In genomic region chr6:108805871-108806270, GRCm38 (mm10) we compare ENCODE assay signal across 28 mouse cellular contexts. TPM values are rescaled to one million over a fixed set of nuclear protein-coding genes. Genes with fewer than 3 reads are reported as not detected.
DNase-seq lines count a peak whose midpoint lies in the region; ATAC-seq and TF ChIP-seq lines count a peak whose summit lies in the region.
"Had no signal": no experiment of that assay in that cellular context is flagged by ENCODE, and none has a peak within 500 bp of the region (broad histone marks: within the 10 kb centered on the region; RNA-seq: fewer than 3 reads in every experiment).

No protein-coding gene starts in this region.

- H3K27ac ChIP-seq in forebrain, embryonic 15.5 days (replicated peaks) = peak overlapping the region; percentile 44
- H3K27ac ChIP-seq in forebrain, embryonic 11.5 days (ENCODE audit: low read depth, low read length) = no peak overlapping the region
- peak overlapping the region; percentile 30; the same call in 1 of the 2 replicates for H3K27ac ChIP-seq in kidney, embryonic 14.5 days (ENCODE audit: low read depth, low read length)
- H3K27ac ChIP-seq in kidney, adult 2 months (ENCODE audit: insufficient read depth, low read depth, low read length) = no peak overlapping the region
- H3K27ac ChIP-seq in liver, embryonic 16.5 days (ENCODE audit: low read length) = no peak overlapping the region
- 0 out of 2 replicates have a peak overlapping the region, but pooled peaks have one; percentile 29 for H3K27ac ChIP-seq in forebrain, postnatal 0 days (ENCODE audit: low read depth, low read length)
- H3K27ac ChIP-seq: embryonic facial prominence, embryonic 10.5 days; embryonic facial prominence, embryonic 15.5 days; heart, embryonic 13.5 days; hindbrain, embryonic 10.5 days; hindbrain, postnatal 0 days; layer of hippocampus, adult 2 months; left cerebral cortex, adult 2 months; limb, embryonic 12.5 days; liver, embryonic 14.5 days; lung, embryonic 15.5 days had no signal

- no peak for DNase-seq in forebrain, embryonic 11.5 days (ENCODE audit: low spot score)
- no peak for DNase-seq in kidney, adult 2 months
- DNase-seq in liver = no peak
- DNase-seq in forebrain, postnatal 0 days = no peak
- DNase-seq: adrenal gland, postnatal 10 days; cerebellum, adult 8-10 months; gastrocnemius, postnatal 25 days; heart, adult 18-20 months; heart, postnatal 10 days; retina, postnatal 1 day; right cerebral cortex, postnatal 14 days had no signal

- no peak for TF ChIP-seq CTCF in kidney, adult 2 months (conservative IDR thresholded peaks at IDR 0.05; ENCODE audit: insufficient read depth, insufficient read length, low read depth, low read length)
- TF ChIP-seq CTCF in forebrain, postnatal 0 days (IDR thresholded peaks at IDR 0.05; ENCODE audit: low read depth) = no peak

- TF ChIP-seq POLR2A in kidney, adult 2 months (IDR thresholded peaks at IDR 0.05; ENCODE audit: low read depth, low read length) = no peak

- 81% methylated on average over 7 of the region's 7 CpGs for WGBS in forebrain, embryonic 15.5 days
- 90% methylated on average over 7 of the region's 7 CpGs for WGBS in forebrain, embryonic 11.5 days
- WGBS in kidney, embryonic 14.5 days = 57% methylated on average over 7 of the region's 7 CpGs
- 38% methylated on average over 7 of the region's 7 CpGs for WGBS in kidney, adult 2 months
- WGBS in liver, embryonic 16.5 days (ENCODE audit: insufficient replicate concordance) = 66% methylated on average over 7 of the region's 7 CpGs
- WGBS in forebrain, postnatal 0 days = 81% methylated on average over 7 of the region's 7 CpGs

- ATAC-seq in forebrain, embryonic 15.5 days (replicated peaks) = no peak
- ATAC-seq in forebrain, embryonic 11.5 days (replicated peaks; ENCODE audit: low FRiP score) = no peak
- ATAC-seq in kidney, embryonic 14.5 days (ENCODE audit: low FRiP score, low TSS enrichment) = 0 out of 2 replicates have a peak, but pooled peaks have one; percentile 43
- peak; percentile 19; the same call in 1 of the 2 replicates for ATAC-seq in liver, embryonic 16.5 days (ENCODE audit: low read depth)
- no peak for ATAC-seq in forebrain, postnatal 0 days
- ATAC-seq: intestine, embryonic 16.5 days; midbrain, embryonic 16.5 days; Patski had no signal

- H3K36me3 ChIP-seq in forebrain, embryonic 15.5 days = no peaks in the 10 kb centered on the region
- H3K36me3 ChIP-seq in forebrain, embryonic 11.5 days (ENCODE audit: control insufficient read depth, insufficient read depth, low read length) = no peaks in the 10 kb centered on the region
- H3K36me3 ChIP-seq in kidney, embryonic 14.5 days (ENCODE audit: control insufficient read depth, insufficient read depth, low read length) = no peaks in the 10 kb centered on the region
- H3K36me3 ChIP-seq in kidney, adult 2 months (ENCODE audit: control insufficient read depth, insufficient read depth, low read length) = no peaks in the 10 kb centered on the region
- H3K36me3 ChIP-seq in liver, embryonic 16.5 days (ENCODE audit: control insufficient read depth, insufficient read depth) = no peaks in the 10 kb centered on the region
- H3K36me3 ChIP-seq in forebrain, postnatal 0 days (ENCODE audit: insufficient read depth) = no peaks in the 10 kb centered on the region
- H3K36me3 ChIP-seq: embryonic facial prominence, embryonic 10.5 days; embryonic facial prominence, embryonic 15.5 days; heart, embryonic 13.5 days; hindbrain, embryonic 10.5 days; limb, embryonic 12.5 days; lung, embryonic 15.5 days had no signal

- H3K9me3 ChIP-seq in forebrain, embryonic 15.5 days = no peaks in the 10 kb centered on the region
- H3K9me3 ChIP-seq in forebrain, embryonic 11.5 days (ENCODE audit: control insufficient read depth, low read length) = no peaks in the 10 kb centered on the region
- no peaks in the 10 kb centered on the region for H3K9me3 ChIP-seq in kidney, embryonic 14.5 days (ENCODE audit: control insufficient read depth, low read length)
- H3K9me3 ChIP-seq in liver, embryonic 16.5 days (replicated peaks; ENCODE audit: control insufficient read depth, low read length) = no peaks in the 10 kb centered on the region
- H3K9me3 ChIP-seq in forebrain, postnatal 0 days (ENCODE audit: low read length) = no peaks in the 10 kb centered on the region
- H3K9me3 ChIP-seq: embryonic facial prominence, embryonic 10.5 days; embryonic facial prominence, embryonic 15.5 days; heart, embryonic 13.5 days; hindbrain, embryonic 10.5 days; limb, embryonic 12.5 days; lung, embryonic 15.5 days had no signal

- peaks cover 21% of the 10 kb centered on the region for H3K4me1 ChIP-seq in forebrain, embryonic 15.5 days
- no peaks in the 10 kb centered on the region for H3K4me1 ChIP-seq in forebrain, embryonic 11.5 days (replicated peaks; ENCODE audit: control insufficient read depth, insufficient read depth, low read length)
- peaks cover 17% of the 10 kb centered on the region; the same call in 1 of the 2 replicates for H3K4me1 ChIP-seq in kidney, embryonic 14.5 days (ENCODE audit: control insufficient read depth, insufficient read depth, low read length)
- peaks cover 3% of the 10 kb centered on the region for H3K4me1 ChIP-seq in kidney, adult 2 months (ENCODE audit: control insufficient read depth, insufficient read depth, low read length)
- H3K4me1 ChIP-seq in liver, embryonic 16.5 days (ENCODE audit: control insufficient read depth, low read depth, low read length) = peaks cover 5% of the 10 kb centered on the region
- peaks cover 12% of the 10 kb centered on the region; the same call in 1 of the 2 replicates for H3K4me1 ChIP-seq in forebrain, postnatal 0 days (ENCODE audit: insufficient read depth)
- H3K4me1 ChIP-seq: embryonic facial prominence, embryonic 10.5 days; hindbrain, embryonic 10.5 days; limb, embryonic 12.5 days; lung, embryonic 15.5 days had no signal

- no peak overlapping the region for H3K9ac ChIP-seq in forebrain, embryonic 15.5 days (replicated peaks)
- H3K9ac ChIP-seq in forebrain, embryonic 11.5 days (ENCODE audit: low read length) = no peak overlapping the region
- no peak overlapping the region for H3K9ac ChIP-seq in kidney, embryonic 14.5 days (ENCODE audit: low read depth, low read length)
- H3K9ac ChIP-seq in liver, embryonic 16.5 days (ENCODE audit: low read depth, low read length) = no peak overlapping the region
- no peak overlapping the region for H3K9ac ChIP-seq in forebrain, postnatal 0 days
- H3K9ac ChIP-seq: embryonic facial prominence, embryonic 15.5 days; heart, embryonic 13.5 days; limb, embryonic 12.5 days; liver, embryonic 14.5 days; lung, embryonic 15.5 days had no signal

- H3K4me2 ChIP-seq in forebrain, embryonic 15.5 days (replicated peaks) = no peak overlapping the region
- H3K4me2 ChIP-seq in forebrain, embryonic 11.5 days (ENCODE audit: low read depth, low read length, severe bottlenecking) = no peak overlapping the region
- no peak overlapping the region for H3K4me2 ChIP-seq in kidney, embryonic 14.5 days (replicated peaks; ENCODE audit: low read depth, low read length)
- no peak overlapping the region for H3K4me2 ChIP-seq in liver, embryonic 16.5 days (ENCODE audit: low read depth, low read length)
- H3K4me2 ChIP-seq in forebrain, postnatal 0 days (ENCODE audit: low read depth) = no peak overlapping the region
- H3K4me2 ChIP-seq: embryonic facial prominence, embryonic 15.5 days; heart, embryonic 13.5 days; limb, embryonic 12.5 days; lung, embryonic 15.5 days; midbrain, embryonic 11.5 days had no signal

- H3K27me3 ChIP-seq in forebrain, embryonic 15.5 days = no peaks in the 10 kb centered on the region
- H3K27me3 ChIP-seq in forebrain, embryonic 11.5 days (ENCODE audit: control insufficient read depth, insufficient read depth, low read length) = no peaks in the 10 kb centered on the region
- H3K27me3 ChIP-seq in kidney, embryonic 14.5 days (ENCODE audit: control insufficient read depth, insufficient read depth, low read length) = no peaks in the 10 kb centered on the region
- H3K27me3 ChIP-seq in kidney, adult 2 months (replicated peaks; ENCODE audit: control insufficient read depth, insufficient read depth, low read length) = no peaks in the 10 kb centered on the region
- no peaks in the 10 kb centered on the region for H3K27me3 ChIP-seq in liver, embryonic 16.5 days (ENCODE audit: control insufficient read depth, insufficient read depth, low read depth, low read length)
- no peaks in the 10 kb centered on the region for H3K27me3 ChIP-seq in forebrain, postnatal 0 days (ENCODE audit: insufficient read depth, low read length)
- H3K27me3 ChIP-seq: embryonic facial prominence, embryonic 15.5 days; heart, embryonic 13.5 days; limb, embryonic 12.5 days; lung, embryonic 15.5 days; Patski had no signal

- H3K4me3 ChIP-seq in forebrain, embryonic 15.5 days = no peak overlapping the region
- H3K4me3 ChIP-seq in forebrain, embryonic 11.5 days (ENCODE audit: low read depth, low read length) = no peak overlapping the region
- no peak overlapping the region for H3K4me3 ChIP-seq in kidney, embryonic 14.5 days (ENCODE audit: low read length)
- no peak overlapping the region for H3K4me3 ChIP-seq in kidney, adult 2 months (ENCODE audit: insufficient read depth, low read depth, low read length)
- H3K4me3 ChIP-seq in liver, embryonic 16.5 days (ENCODE audit: low read depth, low read length) = no peak overlapping the region
- no peak overlapping the region for H3K4me3 ChIP-seq in forebrain, postnatal 0 days (ENCODE audit: low read depth, low read length)
- H3K4me3 ChIP-seq: embryonic facial prominence, embryonic 10.5 days; embryonic facial prominence, embryonic 15.5 days; heart, embryonic 13.5 days; hindbrain, embryonic 10.5 days; layer of hippocampus, adult 2 months; left cerebral cortex, adult 2 months; limb, embryonic 12.5 days; lung, embryonic 15.5 days had no signal

RNA-seq across cellular contexts. Expression of gene Edem1, which starts 22.6 kb away (rescaled TPM):
- polyA plus RNA-seq in forebrain, embryonic 15.5 days (2015; fragmentation: Nextera tagmentation; extraction: Ambion mirVana) = 6.9 and 8.3 TPM in 2 replicates
- polyA plus RNA-seq in forebrain, embryonic 11.5 days (2014; fragmentation: Nextera tagmentation; extraction: Ambion mirVana) = 23.0 and 32.5 TPM in 2 replicates
- 20.7 and 26.4 TPM in 2 replicates for polyA plus RNA-seq in kidney, embryonic 14.5 days (2014; fragmentation: Nextera tagmentation; extraction: Ambion mirVana)
- polyA plus RNA-seq in kidney, adult 2 months (2012; rRNA removed) = 17.8 and 18.4 TPM in 2 replicates
- polyA plus RNA-seq in liver, embryonic 16.5 days (2015; fragmentation: Nextera tagmentation; extraction: Ambion mirVana) = 11.6 and 13.8 TPM in 2 replicates
- total RNA-seq in forebrain, postnatal 0 days (2014; rRNA removed) = 18.9 and 21.1 TPM in 2 replicates
- polyA plus RNA-seq in forebrain, postnatal 0 days (2015; fragmentation: Nextera tagmentation; extraction: Ambion mirVana) = 3.6 and 4.2 TPM in 2 replicates

RNA-seq across cellular contexts. Expression of gene Arl8b, which starts 23.0 kb away (rescaled TPM):
- polyA plus RNA-seq in forebrain, embryonic 15.5 days (2015; fragmentation: Nextera tagmentation; extraction: Ambion mirVana) = 89.6 and 99.7 TPM in 2 replicates
- 78.4 and 79.5 TPM in 2 replicates for polyA plus RNA-seq in forebrain, embryonic 11.5 days (2014; fragmentation: Nextera tagmentation; extraction: Ambion mirVana)
- 57.2 and 83.3 TPM in 2 replicates for polyA plus RNA-seq in kidney, embryonic 14.5 days (2014; fragmentation: Nextera tagmentation; extraction: Ambion mirVana)
- polyA plus RNA-seq in kidney, adult 2 months (2012; rRNA removed) = 17.6 and 21.9 TPM in 2 replicates
- 32.2 and 33.1 TPM in 2 replicates for polyA plus RNA-seq in liver, embryonic 16.5 days (2015; fragmentation: Nextera tagmentation; extraction: Ambion mirVana)
- total RNA-seq in forebrain, postnatal 0 days (2014; rRNA removed) = 70.3 and 75.9 TPM in 2 replicates
- 88.4 and 97.6 TPM in 2 replicates for polyA plus RNA-seq in forebrain, postnatal 0 days (2015; fragmentation: Nextera tagmentation; extraction: Ambion mirVana)

Comparison
In these comparisons a context has a peak if more than half of its experiments do, and no peak if none do; other contexts are left out.
1. H3K27ac ChIP-seq: peak in forebrain, embryonic 15.5 days (single experiment), kidney, embryonic 14.5 days (single experiment) and forebrain, postnatal 0 days (single experiment); none in forebrain, embryonic 11.5 days (single experiment), kidney, adult 2 months (single experiment) and liver, embryonic 16.5 days (single experiment).
2. ATAC-seq: peak in kidney, embryonic 14.5 days (single experiment) and liver, embryonic 16.5 days (single experiment); none in forebrain, embryonic 15.5 days (single experiment), forebrain, embryonic 11.5 days (single experiment) and forebrain, postnatal 0 days (single experiment).